Mouse (Mus musculus): ENCODE measurements around the gene Eif2ak1. TPM values are rescaled to one million over a fixed set of nuclear protein-coding genes. Genes with fewer than 3 reads are reported as not detected.

Gene Eif2ak1
- total and polyA plus RNA-seq, 2 experiments from 2014 or later: 28.8 to 32.6 TPM

GRCm38 (mm10) chr5:143933414-143933813 lies 115.8 kb downstream of the Eif2ak1 start:
- Histone ChIP-seq H3K4me3 (ENCODE audit: low read depth, low read length) (no peak overlapping the region), H3K4me2 (ENCODE audit: low read depth, low read length, poor library complexity, severe bottlenecking) (0 out of 2 replicates have a peak overlapping the region, but pooled peaks have one; percentile 15), H3K27me3 (ENCODE audit: insufficient read depth, low read length) (no peaks in the 10 kb centered on the region), H3K9ac (replicated peaks; ENCODE audit: low read length, poor library complexity, severe bottlenecking) (no peak overlapping the region), H3K36me3 (ENCODE audit: insufficient read depth, low read length) (peaks cover 28% of the 10 kb centered on the region), H3K9me3 (ENCODE audit: low read length) (no peaks in the 10 kb centered on the region), H3K27ac (ENCODE audit: low read depth, low read length) (no peak overlapping the region), H3K4me1 (ENCODE audit: insufficient read depth, low read length) (no peaks in the 10 kb centered on the region; the same call in 1 of the 2 replicates)
- TF ChIP-seq CTCF (IDR thresholded peaks at IDR 0.05): no peak
- DNase-seq (ENCODE audit: low spot score) (no peak), ATAC-seq (ENCODE audit: low FRiP score) (no peak)
- 87% methylated on average over 11 of the region's 11 CpGs for WGBS

GRCm38 (mm10) chr5:143933875-143934274 lies 116.3 kb downstream of the Eif2ak1 start:
- ATAC-seq (ENCODE audit: low FRiP score) (no peak), DNase-seq (ENCODE audit: low spot score) (no peak)
- no peaks in the 10 kb centered on the region; the same call in 1 of the 2 replicates for H3K4me1 ChIP-seq (ENCODE audit: insufficient read depth, low read length)
- H3K9ac ChIP-seq (replicated peaks; ENCODE audit: low read length, poor library complexity, severe bottlenecking): no peak overlapping the region
- H3K27me3 ChIP-seq (ENCODE audit: insufficient read depth, low read length): no peaks in the 10 kb centered on the region
- no peak overlapping the region for H3K4me2 ChIP-seq (ENCODE audit: low read depth, low read length, poor library complexity, severe bottlenecking)
- no peak overlapping the region for H3K27ac ChIP-seq (ENCODE audit: low read depth, low read length)
- no peaks in the 10 kb centered on the region for H3K9me3 ChIP-seq (ENCODE audit: low read length)
- peak; percentile 17; the same call in 1 of the 2 replicates for TF ChIP-seq CTCF (IDR thresholded peaks at IDR 0.05)
- peaks cover 24% of the 10 kb centered on the region for H3K36me3 ChIP-seq (ENCODE audit: insufficient read depth, low read length)
- 87% methylated on average over 1 of the region's 1 CpGs for WGBS
- H3K4me3 ChIP-seq (ENCODE audit: low read depth, low read length): no peak overlapping the region

- Histone ChIP-seq H3K4me3 (ENCODE audit: low read depth, low read length) (no peak overlapping the region), H3K4me2 (ENCODE audit: low read depth, low read length, poor library complexity, severe bottlenecking) (no peak overlapping the region), H3K9me3 (ENCODE audit: low read length) (no peaks in the 10 kb centered on the region), H3K36me3 (ENCODE audit: insufficient read depth, low read length) (peaks cover 3% of the 10 kb centered on the region; the same call in 1 of the 2 replicates), H3K4me1 (ENCODE audit: insufficient read depth, low read length) (no peaks in the 10 kb centered on the region; the same call in 1 of the 2 replicates), H3K9ac (replicated peaks; ENCODE audit: low read length, poor library complexity, severe bottlenecking) (no peak overlapping the region), H3K27me3 (ENCODE audit: insufficient read depth, low read length) (no peaks in the 10 kb centered on the region), H3K27ac (ENCODE audit: low read depth, low read length) (no peak overlapping the region)
- 88% methylated on average over 9 of the region's 9 CpGs for WGBS
- ATAC-seq (ENCODE audit: low FRiP score) (no peak), DNase-seq (ENCODE audit: low spot score) (no peak)
- no peak for TF ChIP-seq CTCF (IDR thresholded peaks at IDR 0.05)
Measured at GRCm38 (mm10) chr5:143936156-143936555, 118.6 kb downstream of the Eif2ak1 start.

- Histone ChIP-seq H3K4me1 (ENCODE audit: insufficient read depth, low read length) (no peaks in the 10 kb centered on the region), H3K36me3 (ENCODE audit: insufficient read depth, low read length) (0 out of 2 replicates have a peak, but pooled peaks cover 3% of the 10 kb centered on the region), H3K27ac (ENCODE audit: low read depth, low read length) (no peak overlapping the region), H3K27me3 (ENCODE audit: insufficient read depth, low read length) (no peaks in the 10 kb centered on the region), H3K9me3 (ENCODE audit: low read length) (no peaks in the 10 kb centered on the region), H3K4me3 (ENCODE audit: low read depth, low read length) (no peak overlapping the region), H3K4me2 (ENCODE audit: low read depth, low read length, poor library complexity, severe bottlenecking) (no peak overlapping the region), H3K9ac (replicated peaks; ENCODE audit: low read length, poor library complexity, severe bottlenecking) (no peak overlapping the region)
- WGBS: 30% methylated on average over 10 of the region's 10 CpGs
- DNase-seq (ENCODE audit: low spot score) (no peak), ATAC-seq (ENCODE audit: low FRiP score) (no peak)
- TF ChIP-seq CTCF (IDR thresholded peaks at IDR 0.05): no peak
Measured at GRCm38 (mm10) chr5:143941588-143941987, 124.0 kb downstream of the Eif2ak1 start.

- no peak for DNase-seq (ENCODE audit: low spot score)
- H3K4me1 ChIP-seq (ENCODE audit: insufficient read depth, low read length): no peaks in the 10 kb centered on the region
- H3K4me2 ChIP-seq (ENCODE audit: low read depth, low read length, poor library complexity, severe bottlenecking): no peak overlapping the region
- TF ChIP-seq CTCF (IDR thresholded peaks at IDR 0.05): no peak
- H3K4me3 ChIP-seq (ENCODE audit: low read depth, low read length): no peak overlapping the region
- H3K36me3 ChIP-seq (ENCODE audit: insufficient read depth, low read length): 0 out of 2 replicates have a peak, but pooled peaks cover 3% of the 10 kb centered on the region
- no peaks in the 10 kb centered on the region for H3K27me3 ChIP-seq (ENCODE audit: insufficient read depth, low read length)
- H3K9ac ChIP-seq (replicated peaks; ENCODE audit: low read length, poor library complexity, severe bottlenecking): no peak overlapping the region
- WGBS: 85% methylated on average over 14 of the region's 14 CpGs
- H3K9me3 ChIP-seq (ENCODE audit: low read length): no peaks in the 10 kb centered on the region
- ATAC-seq (ENCODE audit: low FRiP score): no peak
- no peak overlapping the region for H3K27ac ChIP-seq (ENCODE audit: low read depth, low read length)
Measured at GRCm38 (mm10) chr5:143943231-143944125, 125.9 kb downstream of the Eif2ak1 start.

GRCm38 (mm10) chr5:143948361-143948760 lies 130.8 kb downstream of the Eif2ak1 start:
- 91% methylated on average over 12 of the region's 12 CpGs for WGBS
- Histone ChIP-seq H3K9ac (replicated peaks; ENCODE audit: low read length, poor library complexity, severe bottlenecking) (no peak overlapping the region), H3K4me1 (ENCODE audit: insufficient read depth, low read length) (no peaks in the 10 kb centered on the region), H3K9me3 (ENCODE audit: low read length) (no peaks in the 10 kb centered on the region), H3K4me2 (ENCODE audit: low read depth, low read length, poor library complexity, severe bottlenecking) (no peak overlapping the region), H3K36me3 (ENCODE audit: insufficient read depth, low read length) (0 out of 2 replicates have a peak, but pooled peaks cover 3% of the 10 kb centered on the region), H3K27me3 (ENCODE audit: insufficient read depth, low read length) (no peaks in the 10 kb centered on the region), H3K27ac (ENCODE audit: low read depth, low read length) (no peak overlapping the region), H3K4me3 (ENCODE audit: low read depth, low read length) (no peak overlapping the region)
- DNase-seq (ENCODE audit: low spot score) (no peak), ATAC-seq (ENCODE audit: low FRiP score) (no peak)
- TF ChIP-seq CTCF (IDR thresholded peaks at IDR 0.05): no peak

Measured in midbrain, postnatal 0 days (tissue).